Mouse (Mus musculus) adrenal gland, postnatal 4 days (tissue): ENCODE results near the gene Pcmt1. TPM values are rescaled to one million over a fixed set of nuclear protein-coding genes. Genes with fewer than 3 reads are reported as not detected.

Experiments
- DNase-seq, 2 experiments: peaks; one replicate each; pipeline ENCODE4 v3.0.0; 2021 to 2022; ENCODE audit warnings: low spot score in 2 of 2, mixed read lengths in 2 of 2
- long read RNA-seq, 2 experiments: library from polyadenylated mRNA; stranded (forward); transcript quantifications; one replicate each; pipeline ENCODE4 v2.0.0; 2021
- total RNA-seq, 2 experiments: library from RNA; stranded (reverse); gene quantifications; 2 replicates each; pipeline ENCODE4 v1.2.3; 2021

Pcmt1 gene
- total RNA-seq: 10 to 100 TPM; 84.7 to 89.2 TPM
- long read RNA-seq, experiment 1, transcript Pcmt1-208 (8 exons, 2,757 nt): major isoform, 41 of 109 reads
- long read RNA-seq, experiment 1, transcript Pcmt1-202 (8 exons, 2,491 nt): minor isoform, 19 of 109 reads
- long read RNA-seq, experiment 1, transcript Pcmt1-210 (7 exons, 1,132 nt): minor isoform, 12 of 109 reads
- long read RNA-seq, experiment 1, partial matches to known transcripts: 11 of 109 reads
- long read RNA-seq, experiment 1, other reads (novel, unspliced or antisense): 26 of 109 reads
- long read RNA-seq, experiment 2, transcript Pcmt1-202 (8 exons, 2,491 nt): minor isoform, 47 of 169 reads
- long read RNA-seq, experiment 2, transcript Pcmt1-210 (7 exons, 1,132 nt): minor isoform, 12 of 169 reads
- long read RNA-seq, experiment 2, transcript Pcmt1-208 (8 exons, 2,757 nt): major isoform, 63 of 169 reads
- long read RNA-seq, experiment 2, partial matches to known transcripts: 19 of 169 reads
- long read RNA-seq, experiment 2, other reads (novel, unspliced or antisense): 27 of 169 reads

DNA sequence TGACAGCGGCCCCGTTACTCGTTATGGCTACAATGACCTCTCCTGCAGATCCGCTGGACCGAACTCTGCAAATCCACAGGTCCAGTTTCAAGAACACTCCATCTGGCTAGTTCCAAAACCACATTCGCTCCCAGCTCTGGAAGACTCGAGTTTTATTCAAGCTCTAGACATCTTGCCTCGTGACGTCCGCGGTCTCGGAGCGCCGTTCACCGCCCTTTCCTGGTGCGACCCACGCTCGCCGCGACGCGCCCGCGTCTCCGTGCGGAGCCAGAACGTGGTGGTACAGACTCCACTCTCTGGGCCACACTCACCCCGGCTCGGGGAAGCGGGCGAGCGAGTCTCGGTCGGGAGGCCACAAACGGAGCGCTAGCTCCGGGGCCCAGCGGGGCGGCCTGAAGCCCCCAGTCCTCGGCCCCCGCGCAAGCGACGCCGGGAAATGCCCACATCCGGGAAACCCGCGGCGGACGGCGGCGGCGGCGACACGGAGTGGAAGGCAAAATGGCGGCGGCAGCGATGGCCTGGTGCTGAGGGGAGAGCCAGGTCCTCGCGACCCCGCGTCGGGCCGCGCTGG, at the start of gene Pcmt1, which contains the start of gene Lats1:
Gene Pcmt1, minus strand, starts transcription at position 406 of the 571 bp plus-strand sequence.
Gene Lats1, plus strand, starts transcription at position 484 of the 571 bp plus-strand sequence.
- peak; percentile 84 to 85 for DNase-seq

- DNase-seq: no peak
Measured at GRCm38 (mm10) chr10:7727011-7727410, 46.1 kb upstream of the Pcmt1 start.

GRCm38 (mm10) chr10:7726501-7726812, 45.5 kb upstream of the Pcmt1 start:
- DNase-seq: no peak

DNA sequence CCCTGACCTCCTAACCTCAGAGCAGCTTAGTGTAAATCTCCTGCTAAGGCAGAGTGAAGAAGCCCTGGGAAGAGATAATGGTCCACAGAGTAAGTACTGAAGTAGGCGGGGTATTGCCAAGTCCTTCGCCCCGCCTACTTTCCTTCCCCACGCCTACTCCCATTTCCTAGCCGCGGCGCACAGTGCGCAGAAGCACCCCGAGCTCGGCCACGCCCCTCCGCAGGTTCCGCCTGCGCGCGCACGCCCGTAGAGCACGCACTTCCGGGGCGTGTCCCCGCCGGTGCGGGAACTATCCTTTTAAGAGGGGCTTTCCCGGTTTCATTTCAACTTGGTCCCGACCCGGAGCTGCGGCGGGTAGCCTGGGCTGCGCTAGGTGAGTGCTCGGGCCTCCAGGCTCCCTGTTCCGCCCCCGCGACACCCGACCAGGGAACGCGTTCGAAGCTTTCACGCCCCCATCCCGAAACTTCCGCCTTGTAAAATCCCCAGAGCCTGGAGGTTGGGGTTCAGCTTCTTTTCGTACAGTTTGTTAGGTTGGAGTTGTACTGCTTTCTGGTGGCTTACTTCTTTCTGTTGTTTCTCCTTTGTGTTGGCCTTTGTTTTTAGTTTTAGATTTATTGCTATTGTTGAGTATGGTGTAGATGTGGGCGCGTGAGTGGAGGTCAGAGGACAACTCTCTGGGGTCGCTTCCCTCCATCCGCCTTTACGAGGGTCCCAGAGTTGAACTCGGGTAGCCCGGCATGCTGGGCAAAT, 45.0 kb upstream of the Pcmt1 start, which contains the start of gene Katna1:
Gene Katna1, plus strand, starts transcription at position 250 of the 750 bp plus-strand sequence.
- peak; percentile 86 to 87 for DNase-seq

GRCm38 (mm10) chr10:7715056-7715455, 34.1 kb upstream of the Pcmt1 start:
- no peak for DNase-seq

DNA sequence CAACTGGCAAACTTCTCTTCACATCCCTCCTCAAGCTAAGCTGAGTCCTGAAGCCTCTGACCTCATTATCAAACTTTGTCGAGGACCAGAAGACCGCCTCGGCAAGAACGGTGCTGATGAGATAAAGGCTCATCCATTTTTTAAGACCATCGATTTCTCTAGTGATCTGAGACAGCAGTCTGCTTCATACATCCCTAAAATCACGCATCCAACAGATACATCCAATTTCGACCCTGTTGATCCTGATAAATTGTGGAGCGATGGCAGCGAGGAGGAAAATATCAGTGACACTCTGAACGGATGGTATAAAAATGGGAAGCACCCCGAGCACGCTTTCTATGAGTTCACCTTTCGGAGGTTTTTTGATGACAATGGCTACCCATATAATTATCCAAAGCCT, 31.6 kb upstream of the Pcmt1 start:
- no peak for DNase-seq

- DNase-seq: no peak
Measured at GRCm38 (mm10) chr10:7710121-7710520, 29.2 kb upstream of the Pcmt1 start.

- no peak for DNase-seq
Measured at GRCm38 (mm10) chr10:7702586-7702985, 21.6 kb upstream of the Pcmt1 start.

DNA sequence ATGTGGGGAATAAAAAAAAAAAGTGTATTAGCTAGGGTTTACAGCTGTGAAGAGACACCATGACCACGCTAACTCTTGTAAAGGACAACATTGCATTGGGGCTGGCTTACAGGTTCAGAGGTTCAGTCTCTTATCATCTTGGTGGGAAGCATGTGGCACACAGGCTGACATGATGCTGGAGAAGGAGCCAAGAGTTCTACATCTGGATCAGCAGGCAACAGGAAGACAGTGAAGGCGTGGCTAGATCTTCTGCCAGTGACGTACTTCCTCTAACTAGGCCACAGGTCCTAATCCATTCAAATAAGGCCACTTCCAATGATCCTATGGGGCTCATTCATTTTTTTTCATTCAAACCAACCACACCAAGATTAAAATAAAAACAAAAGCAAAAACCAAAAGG, 19.2 kb upstream of the Pcmt1 start:
- DNase-seq: no peak

- DNase-seq: no peak
Measured at GRCm38 (mm10) chr10:7695286-7695685, 14.3 kb upstream of the Pcmt1 start.

- no peak for DNase-seq
Measured at GRCm38 (mm10) chr10:7686902-7687301, 6.0 kb upstream of the Pcmt1 start.

DNA sequence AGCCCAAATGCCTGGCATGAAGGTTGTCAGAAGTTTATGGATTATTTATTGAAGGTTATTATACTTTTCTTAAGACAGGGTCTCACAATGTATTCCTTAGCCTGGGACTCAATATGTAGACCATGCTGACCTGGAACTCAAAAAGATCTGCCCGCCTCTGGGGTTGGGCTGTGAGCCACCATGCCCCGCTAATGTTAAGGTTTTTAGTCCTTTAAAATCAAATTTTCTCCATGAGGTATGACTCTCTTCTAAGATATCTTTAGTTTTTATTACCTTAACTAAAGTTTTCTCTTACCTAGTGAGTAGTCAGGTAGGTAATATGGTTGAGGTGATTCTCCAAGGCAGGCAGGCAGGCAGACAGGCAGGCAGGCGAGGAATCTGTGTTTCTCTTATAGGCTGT, 1.3 kb upstream of the Pcmt1 start:
- no peak for DNase-seq

DNA sequence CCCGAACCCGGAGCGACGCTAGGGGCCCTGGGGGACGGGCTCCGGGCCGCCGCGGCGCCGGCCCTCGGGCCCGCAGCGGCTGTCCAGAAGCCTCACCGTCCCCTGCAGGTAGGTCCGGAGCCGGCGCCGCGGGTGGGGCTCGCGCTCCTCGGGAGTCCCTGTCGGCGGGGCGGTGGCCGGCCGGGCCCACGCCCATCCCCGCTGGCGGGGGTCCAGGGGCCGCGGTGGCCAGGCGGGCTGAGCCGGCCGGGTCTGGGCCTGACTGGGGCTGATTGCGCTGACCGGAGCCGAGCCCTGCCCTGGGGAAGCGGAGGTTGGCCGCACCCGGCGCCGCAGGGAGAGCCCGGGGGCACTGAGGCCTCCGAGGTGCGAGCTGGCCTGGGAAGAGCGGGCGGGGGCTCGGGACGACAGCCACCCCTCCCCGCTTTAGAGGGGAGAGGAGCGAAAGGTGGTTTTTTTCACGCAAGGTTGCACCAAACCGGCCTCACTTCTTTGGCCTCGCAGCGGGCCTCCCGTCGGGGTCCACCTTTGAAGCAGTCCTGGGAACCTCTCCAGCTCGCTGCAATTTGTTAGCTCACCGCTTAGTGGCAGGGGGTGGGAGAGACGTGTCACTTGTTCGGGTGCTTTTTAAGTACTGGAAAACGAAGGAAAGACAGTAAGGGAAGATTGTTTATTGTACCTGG, 548 bp upstream of the Pcmt1 start:
- DNase-seq: peak; percentile 48 to 57

GRCm38 (mm10) chr10:7673673-7674072, 7.3 kb downstream of the Pcmt1 start:
- DNase-seq: no peak

DNA sequence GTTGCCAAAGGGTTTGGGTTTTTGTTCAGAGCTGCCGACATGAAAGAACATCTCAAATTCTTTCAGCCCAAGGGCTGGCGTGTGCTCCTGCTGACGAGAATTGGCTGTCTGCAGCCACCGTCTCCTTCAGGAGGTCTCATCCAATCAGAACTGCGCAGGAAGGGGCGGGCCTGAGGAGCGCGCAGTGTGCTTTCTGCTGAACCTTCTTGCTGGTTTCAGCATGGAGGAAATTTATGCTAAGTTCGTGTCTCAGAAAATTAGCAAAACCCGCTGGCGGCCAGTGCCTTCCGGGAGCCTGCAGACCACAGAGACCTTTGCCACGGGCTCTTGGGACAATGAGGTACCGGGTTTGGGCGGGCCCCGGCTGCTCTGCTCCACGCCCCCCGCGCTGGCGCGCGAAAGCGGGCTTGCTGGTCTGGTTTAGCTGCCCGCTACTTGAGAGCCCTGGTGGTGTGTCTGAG, 13.6 kb downstream of the Pcmt1 start, which contains the start of gene Nup43:
Gene Nup43, plus strand, starts transcription at position 162 of the 461 bp plus-strand sequence.
- peak; percentile 77 to 78 for DNase-seq

GRCm38 (mm10) chr10:7664889-7665288, 16.0 kb downstream of the Pcmt1 start:
- no peak for DNase-seq

GRCm38 (mm10) chr10:7664027-7664526, 16.9 kb downstream of the Pcmt1 start:
- DNase-seq: no peak

GRCm38 (mm10) chr10:7663159-7664026, 17.5 kb downstream of the Pcmt1 start:
- DNase-seq: peak; percentile 86 to 88

GRCm38 (mm10) chr10:7662471-7663141, 18.3 kb downstream of the Pcmt1 start:
- DNase-seq: peak; percentile 6 to 66
